Mouse (Mus musculus) adrenal gland, postnatal 25 days (tissue): Measurements from ENCODE around the gene Adamts17. TPM values are rescaled to one million over a fixed set of nuclear protein-coding genes. Genes with fewer than 3 reads are reported as not detected.

Experiments
- DNase-seq: peaks from one replicate; pipeline ENCODE4 v3.0.0; 2021; ENCODE audit warnings: mixed read lengths
- total RNA-seq: library from RNA; stranded (reverse); gene quantifications from 2 replicates; pipeline ENCODE4 v1.2.3, GENCODE M21; 2021

The Adamts17 gene
- total RNA-seq, 1 experiment from 2014 or later: 5.3 TPM

GRCm38 (mm10) chr7:66970974-66971373 lies 131.4 kb downstream of the Adamts17 start:
- no peak for DNase-seq

GRCm38 (mm10) chr7:66974859-66975258 lies 135.3 kb downstream of the Adamts17 start:
- no peak for DNase-seq

GRCm38 (mm10) chr7:66976371-66976770 lies 136.8 kb downstream of the Adamts17 start:
- DNase-seq: no peak

GRCm38 (mm10) chr7:66981591-66981990 lies 142.1 kb downstream of the Adamts17 start:
- DNase-seq: no peak

GRCm38 (mm10) chr7:66982084-66982483 lies 142.5 kb downstream of the Adamts17 start:
- DNase-seq: no peak

- DNase-seq: no peak
Observed at GRCm38 (mm10) chr7:66987671-66988070, 148.1 kb downstream of the Adamts17 start.

GRCm38 (mm10) chr7:66988441-66988840 lies 148.9 kb downstream of the Adamts17 start:
- no peak for DNase-seq

- no peak for DNase-seq
Observed at GRCm38 (mm10) chr7:66989357-66990045, 150.0 kb downstream of the Adamts17 start.

- no peak for DNase-seq
Observed at GRCm38 (mm10) chr7:66998821-66999220, 159.3 kb downstream of the Adamts17 start.

GRCm38 (mm10) chr7:67003648-67004047 lies 164.1 kb downstream of the Adamts17 start:
- DNase-seq: no peak

- DNase-seq: peak; percentile 5
Observed at GRCm38 (mm10) chr7:67004220-67004619, 164.7 kb downstream of the Adamts17 start.

- DNase-seq: no peak
Observed at GRCm38 (mm10) chr7:67009841-67010240, 170.3 kb downstream of the Adamts17 start.

GRCm38 (mm10) chr7:67012011-67012751 lies 172.6 kb downstream of the Adamts17 start:
- DNase-seq: no peak

- peak; percentile 39 for DNase-seq
Observed at GRCm38 (mm10) chr7:67013211-67013895, 173.8 kb downstream of the Adamts17 start.

GRCm38 (mm10) chr7:67019937-67020336 lies 180.4 kb downstream of the Adamts17 start:
- DNase-seq: no peak

GRCm38 (mm10) chr7:67026114-67027070 lies 186.9 kb downstream of the Adamts17 start:
- DNase-seq: no peak

- DNase-seq: no peak
Observed at GRCm38 (mm10) chr7:67027216-67027615, 187.7 kb downstream of the Adamts17 start.

GRCm38 (mm10) chr7:67027696-67028095 lies 188.2 kb downstream of the Adamts17 start:
- DNase-seq: no peak

GRCm38 (mm10) chr7:67028902-67029301 lies 189.4 kb downstream of the Adamts17 start:
- DNase-seq: no peak

GRCm38 (mm10) chr7:67029481-67029880 lies 189.9 kb downstream of the Adamts17 start:
- DNase-seq: no peak

- DNase-seq: no peak
Observed at GRCm38 (mm10) chr7:67031284-67031683, 191.7 kb downstream of the Adamts17 start.

- DNase-seq: no peak
Observed at GRCm38 (mm10) chr7:67032616-67033015, 193.1 kb downstream of the Adamts17 start.
